Mouse (Mus musculus): ENCODE measurements around the gene Srm. TPM values are rescaled to one million over a fixed set of nuclear protein-coding genes. Genes with fewer than 3 reads are reported as not detected.

Srm gene
- polyA plus RNA-seq, 1 experiment: 143 TPM

- Histone ChIP-seq H3K9me3 (replicated peaks; ENCODE audit: control insufficient read depth, insufficient read depth, low read length, poor library complexity, severe bottlenecking) (no peaks in the 10 kb centered on the region), H3K4me3 (ENCODE audit: low read depth, low read length) (no peak overlapping the region), H3K27me3 (ENCODE audit: control insufficient read depth, insufficient read depth, low read length, poor library complexity, severe bottlenecking) (no peaks in the 10 kb centered on the region), H3K27ac (ENCODE audit: insufficient read depth, low read length) (no peak overlapping the region), H3K9ac (ENCODE audit: low read depth, poor library complexity, severe bottlenecking) (no peak overlapping the region), H3K36me3 (ENCODE audit: control insufficient read depth, insufficient read depth, low read length, poor library complexity, severe bottlenecking) (peaks cover 47% of the 10 kb centered on the region), H3K4me1 (ENCODE audit: control insufficient read depth, insufficient read depth, low read length) (no peaks in the 10 kb centered on the region)
- no peak for TF ChIP-seq EP300 (IDR thresholded peaks at IDR 0.05; ENCODE audit: insufficient read depth, low read depth, low read length)
- TF ChIP-seq CTCF (IDR thresholded peaks at IDR 0.05; ENCODE audit: low read depth, low read length): no peak
- TF ChIP-seq POLR2A (IDR thresholded peaks at IDR 0.05; ENCODE audit: insufficient read depth, low read length): no peak
These were observed 21.2 kb upstream of the Srm start for GRCm38 (mm10) chr4:148570138-148570537.

GRCm38 (mm10) chr4:148570693-148571295 lies 20.5 kb upstream of the Srm start:
- H3K36me3 ChIP-seq (ENCODE audit: control insufficient read depth, insufficient read depth, low read length, poor library complexity, severe bottlenecking): peaks cover 49% of the 10 kb centered on the region
- H3K9ac ChIP-seq (ENCODE audit: low read depth, poor library complexity, severe bottlenecking): no peak overlapping the region
- H3K27ac ChIP-seq (ENCODE audit: insufficient read depth, low read length): no peak overlapping the region
- no peaks in the 10 kb centered on the region for H3K9me3 ChIP-seq (replicated peaks; ENCODE audit: control insufficient read depth, insufficient read depth, low read length, poor library complexity, severe bottlenecking)
- no peaks in the 10 kb centered on the region for H3K4me1 ChIP-seq (ENCODE audit: control insufficient read depth, insufficient read depth, low read length)
- no peaks in the 10 kb centered on the region for H3K27me3 ChIP-seq (ENCODE audit: control insufficient read depth, insufficient read depth, low read length, poor library complexity, severe bottlenecking)
- no peak overlapping the region for H3K4me3 ChIP-seq (ENCODE audit: low read depth, low read length)
- TF ChIP-seq CTCF (IDR thresholded peaks at IDR 0.05; ENCODE audit: low read depth, low read length) (no peak), POLR2A (IDR thresholded peaks at IDR 0.05; ENCODE audit: insufficient read depth, low read length) (no peak), EP300 (IDR thresholded peaks at IDR 0.05; ENCODE audit: insufficient read depth, low read depth, low read length) (no peak)

DNA sequence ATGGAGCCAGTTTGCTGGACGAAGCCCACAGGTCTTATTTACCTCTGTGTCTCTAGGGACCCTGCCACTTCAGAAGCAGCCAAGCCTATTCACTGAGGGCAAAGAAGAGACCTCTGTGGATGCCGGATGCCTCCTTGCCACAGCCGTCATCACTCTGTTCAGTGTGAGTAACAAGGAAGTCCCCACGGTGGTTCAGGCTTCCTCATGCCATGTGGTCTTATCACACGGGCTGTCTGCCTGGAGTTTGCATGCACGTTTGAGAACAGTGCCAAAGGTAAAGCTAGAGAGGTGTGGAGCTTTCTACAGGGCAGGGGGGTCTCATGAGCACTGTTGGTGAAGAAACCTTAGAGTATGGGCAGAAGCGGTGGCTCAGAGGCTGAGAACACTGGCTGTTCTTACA lies 18.1 kb upstream of the Srm start:
- no peaks in the 10 kb centered on the region for H3K4me1 ChIP-seq (ENCODE audit: control insufficient read depth, insufficient read depth, low read length)
- no peak overlapping the region for H3K9ac ChIP-seq (ENCODE audit: low read depth, poor library complexity, severe bottlenecking)
- no peaks in the 10 kb centered on the region for H3K9me3 ChIP-seq (replicated peaks; ENCODE audit: control insufficient read depth, insufficient read depth, low read length, poor library complexity, severe bottlenecking)
- no peaks in the 10 kb centered on the region for H3K27me3 ChIP-seq (ENCODE audit: control insufficient read depth, insufficient read depth, low read length, poor library complexity, severe bottlenecking)
- TF ChIP-seq CTCF (IDR thresholded peaks at IDR 0.05; ENCODE audit: low read depth, low read length): no peak
- TF ChIP-seq POLR2A (IDR thresholded peaks at IDR 0.05; ENCODE audit: insufficient read depth, low read length): no peak
- no peak for TF ChIP-seq EP300 (IDR thresholded peaks at IDR 0.05; ENCODE audit: insufficient read depth, low read depth, low read length)
- peaks cover 48% of the 10 kb centered on the region for H3K36me3 ChIP-seq (ENCODE audit: control insufficient read depth, insufficient read depth, low read length, poor library complexity, severe bottlenecking)
- H3K4me3 ChIP-seq (ENCODE audit: low read depth, low read length): no peak overlapping the region
- H3K27ac ChIP-seq (ENCODE audit: insufficient read depth, low read length): no peak overlapping the region

- Histone ChIP-seq H3K27ac (ENCODE audit: insufficient read depth, low read length) (no peak overlapping the region), H3K9me3 (replicated peaks; ENCODE audit: control insufficient read depth, insufficient read depth, low read length, poor library complexity, severe bottlenecking) (no peaks in the 10 kb centered on the region), H3K36me3 (ENCODE audit: control insufficient read depth, insufficient read depth, low read length, poor library complexity, severe bottlenecking) (peaks cover 24% of the 10 kb centered on the region), H3K27me3 (ENCODE audit: control insufficient read depth, insufficient read depth, low read length, poor library complexity, severe bottlenecking) (no peaks in the 10 kb centered on the region), H3K4me3 (ENCODE audit: low read depth, low read length) (no peak overlapping the region), H3K4me1 (ENCODE audit: control insufficient read depth, insufficient read depth, low read length) (no peaks in the 10 kb centered on the region), H3K9ac (ENCODE audit: low read depth, poor library complexity, severe bottlenecking) (no peak overlapping the region)
- TF ChIP-seq CTCF (IDR thresholded peaks at IDR 0.05; ENCODE audit: low read depth, low read length): no peak
- no peak for TF ChIP-seq EP300 (IDR thresholded peaks at IDR 0.05; ENCODE audit: insufficient read depth, low read depth, low read length)
- TF ChIP-seq POLR2A (IDR thresholded peaks at IDR 0.05; ENCODE audit: insufficient read depth, low read length): no peak
These were observed 10.5 kb upstream of the Srm start for GRCm38 (mm10) chr4:148580765-148581164.

GRCm38 (mm10) chr4:148581422-148581821 lies 9.9 kb upstream of the Srm start:
- TF ChIP-seq CTCF (IDR thresholded peaks at IDR 0.05; ENCODE audit: low read depth, low read length) (no peak), EP300 (IDR thresholded peaks at IDR 0.05; ENCODE audit: insufficient read depth, low read depth, low read length) (no peak), POLR2A (IDR thresholded peaks at IDR 0.05; ENCODE audit: insufficient read depth, low read length) (no peak)
- Histone ChIP-seq H3K9ac (ENCODE audit: low read depth, poor library complexity, severe bottlenecking) (no peak overlapping the region), H3K36me3 (ENCODE audit: control insufficient read depth, insufficient read depth, low read length, poor library complexity, severe bottlenecking) (peaks cover 19% of the 10 kb centered on the region), H3K4me1 (ENCODE audit: control insufficient read depth, insufficient read depth, low read length) (no peaks in the 10 kb centered on the region), H3K4me3 (ENCODE audit: low read depth, low read length) (no peak overlapping the region), H3K9me3 (replicated peaks; ENCODE audit: control insufficient read depth, insufficient read depth, low read length, poor library complexity, severe bottlenecking) (no peaks in the 10 kb centered on the region), H3K27ac (ENCODE audit: insufficient read depth, low read length) (no peak overlapping the region), H3K27me3 (ENCODE audit: control insufficient read depth, insufficient read depth, low read length, poor library complexity, severe bottlenecking) (no peaks in the 10 kb centered on the region)

GRCm38 (mm10) chr4:148583257-148583656 lies 8.0 kb upstream of the Srm start:
- H3K36me3 ChIP-seq (ENCODE audit: control insufficient read depth, insufficient read depth, low read length, poor library complexity, severe bottlenecking): peaks cover 12% of the 10 kb centered on the region; the same call in 1 of the 2 replicates
- TF ChIP-seq CTCF (IDR thresholded peaks at IDR 0.05; ENCODE audit: low read depth, low read length) (no peak), POLR2A (IDR thresholded peaks at IDR 0.05; ENCODE audit: insufficient read depth, low read length) (no peak), EP300 (IDR thresholded peaks at IDR 0.05; ENCODE audit: insufficient read depth, low read depth, low read length) (no peak)

More at GRCm38 (mm10) chr4:148583257-148583656, 8.0 kb upstream of the Srm start:
- Histone ChIP-seq H3K9me3 (replicated peaks; ENCODE audit: control insufficient read depth, insufficient read depth, low read length, poor library complexity, severe bottlenecking) (no peaks in the 10 kb centered on the region), H3K27me3 (ENCODE audit: control insufficient read depth, insufficient read depth, low read length, poor library complexity, severe bottlenecking) (no peaks in the 10 kb centered on the region), H3K4me3 (ENCODE audit: low read depth, low read length) (no peak overlapping the region), H3K4me1 (ENCODE audit: control insufficient read depth, insufficient read depth, low read length) (no peaks in the 10 kb centered on the region), H3K27ac (ENCODE audit: insufficient read depth, low read length) (no peak overlapping the region), H3K9ac (ENCODE audit: low read depth, poor library complexity, severe bottlenecking) (no peak overlapping the region)

All from ES-Bruce4 (cell line).